Mouse (Mus musculus) cerebellum, adult 18-20 months (tissue): ENCODE measurements around the gene Camk2g.

Experiments used
- DNase-seq, 2 experiments: peaks; one replicate each; pipeline ENCODE4 v3.0.0; 2021

Camk2g gene

GRCm38 (mm10) chr14:20793758-20794531, at the start of gene Camk2g:
TSS of gene Camk2g (minus strand) at chr14:20794088.
- DNase-seq: peak; percentile 79 to 82

GRCm38 (mm10) chr14:20842629-20843028, 48.7 kb upstream of the Camk2g start:
- no peak for DNase-seq

- DNase-seq: no peak
Observed at GRCm38 (mm10) chr14:20841526-20841925, 47.6 kb upstream of the Camk2g start.

GRCm38 (mm10) chr14:20837681-20838080, 43.8 kb upstream of the Camk2g start:
- no peak for DNase-seq

GRCm38 (mm10) chr14:20836905-20837376, 43.1 kb upstream of the Camk2g start:
- peak in 1 of 2 experiments; percentile 4 for DNase-seq

GRCm38 (mm10) chr14:20836171-20836904, 42.5 kb upstream of the Camk2g start, which contains the start of gene Plau:
TSS of gene Plau (plus strand) at chr14:20836660.
- DNase-seq: peak; percentile 59

- DNase-seq: no peak
Observed at GRCm38 (mm10) chr14:20834136-20834535, 40.2 kb upstream of the Camk2g start.

- DNase-seq: no peak
Observed at GRCm38 (mm10) chr14:20833525-20833924, 39.6 kb upstream of the Camk2g start.

GRCm38 (mm10) chr14:20831915-20832314, 38.0 kb upstream of the Camk2g start:
- DNase-seq: no peak

GRCm38 (mm10) chr14:20831141-20831910, 37.4 kb upstream of the Camk2g start:
- DNase-seq: no peak

GRCm38 (mm10) chr14:20829523-20830366, 35.9 kb upstream of the Camk2g start:
- DNase-seq: no peak

GRCm38 (mm10) chr14:20828524-20828923, 34.6 kb upstream of the Camk2g start:
- no peak for DNase-seq

- no peak for DNase-seq
Observed at GRCm38 (mm10) chr14:20827491-20827890, 33.6 kb upstream of the Camk2g start.

- no peak for DNase-seq
Observed at GRCm38 (mm10) chr14:20827061-20827460, 33.2 kb upstream of the Camk2g start.

- no peak for DNase-seq
Observed at GRCm38 (mm10) chr14:20825516-20825915, 31.6 kb upstream of the Camk2g start.

- no peak for DNase-seq
Observed at GRCm38 (mm10) chr14:20824517-20824916, 30.6 kb upstream of the Camk2g start.

- no peak for DNase-seq
Observed at GRCm38 (mm10) chr14:20815448-20815847, 21.6 kb upstream of the Camk2g start.

- DNase-seq: no peak
Observed at GRCm38 (mm10) chr14:20811779-20812406, 18.0 kb upstream of the Camk2g start.

- no peak for DNase-seq
Observed at GRCm38 (mm10) chr14:20811236-20811635, 17.3 kb upstream of the Camk2g start.

GRCm38 (mm10) chr14:20809820-20810219, 15.9 kb upstream of the Camk2g start:
- DNase-seq: no peak

- DNase-seq: no peak
Observed at GRCm38 (mm10) chr14:20809349-20809748, 15.5 kb upstream of the Camk2g start.
